Mouse (Mus musculus): ENCODE data around the gene Cd9. TPM values are rescaled to one million over a fixed set of nuclear protein-coding genes. Genes with fewer than 3 reads are reported as not detected.
"Not testable (repeated sequence)": the region's sequence is repeated elsewhere in the genome, so short reads cannot be mapped to it uniquely, and the experiment has no call there.

The Cd9 gene
- total RNA-seq, 2 experiments from 2014 or later = 52.0 to 55.1 TPM

DNA sequence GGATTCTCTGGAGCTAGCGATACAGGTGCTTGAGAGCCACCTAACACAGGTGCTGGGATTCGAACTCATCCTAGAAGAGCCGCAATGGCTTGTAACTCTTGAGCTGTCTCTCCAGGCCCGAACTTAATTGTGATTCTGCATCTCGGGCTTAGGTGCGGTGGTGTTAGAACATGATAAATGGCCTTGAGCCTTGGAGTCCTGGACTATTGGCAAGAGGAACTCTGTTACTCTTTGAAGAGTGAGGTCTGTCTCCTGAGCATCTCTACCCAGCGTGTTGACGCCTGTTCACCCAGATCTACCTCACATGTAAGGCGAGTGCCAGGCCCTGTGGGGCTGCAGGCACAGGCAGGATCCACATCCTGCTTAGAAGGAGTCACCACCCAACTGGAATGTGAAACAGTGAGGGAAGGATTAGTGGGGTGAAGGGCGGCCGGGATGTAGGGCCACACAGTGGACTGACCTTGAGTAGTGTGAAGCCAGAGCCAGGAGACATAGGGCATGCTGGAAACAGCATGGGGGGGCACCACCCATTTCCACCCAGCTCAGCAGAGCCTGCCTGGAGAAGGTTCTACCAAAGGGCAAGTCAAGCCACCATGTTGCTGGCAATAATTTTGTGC is 8.7 kb upstream of the Cd9 start:
- no peak for DNase-seq (ENCODE audit: low spot score in 2 of 2)

GRCm38 (mm10) chr6:125498062-125498461 is 3.5 kb upstream of the Cd9 start:
- DNase-seq (ENCODE audit: low spot score in 2 of 2) = no peak

DNA sequence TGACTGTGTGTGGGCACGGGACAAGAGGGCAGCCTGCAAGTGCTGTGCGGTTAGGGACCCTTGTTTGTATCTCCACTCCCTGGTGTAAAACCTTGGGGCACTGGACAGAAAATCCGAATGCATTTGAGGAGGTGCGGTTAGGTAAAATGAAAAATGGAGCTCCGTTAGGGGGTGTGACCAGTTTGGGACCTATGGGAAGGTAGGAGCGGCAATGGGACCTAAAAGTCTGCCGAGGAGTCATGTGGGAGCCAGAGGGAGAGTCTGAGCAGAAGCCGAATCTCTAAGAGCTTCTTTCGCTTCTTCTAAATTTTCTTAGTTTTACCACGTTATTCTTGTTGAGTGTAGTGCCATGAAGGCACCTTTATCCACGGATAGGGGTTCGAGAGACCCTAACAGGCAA is 1.8 kb upstream of the Cd9 start:
- no peak for DNase-seq (ENCODE audit: low spot score in 2 of 2)

DNA sequence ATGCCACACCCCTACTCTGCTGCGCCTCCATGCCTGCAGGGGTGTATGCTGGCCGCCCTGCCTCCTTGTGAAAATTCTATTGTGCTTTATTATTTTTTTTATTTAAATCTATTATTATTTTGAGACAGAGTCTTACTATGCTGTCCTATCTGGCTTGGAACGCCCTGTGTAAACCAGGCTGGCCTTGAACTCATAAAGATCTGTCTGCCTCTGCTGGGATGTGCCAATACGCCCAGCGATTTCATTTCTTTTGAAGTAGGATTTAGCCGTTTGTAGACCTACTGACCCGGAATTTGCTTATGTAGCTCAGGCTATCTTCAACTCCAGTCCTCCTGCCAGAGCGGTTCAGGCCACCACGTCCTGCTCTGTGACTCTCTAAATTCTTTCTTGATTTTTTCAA is 770 bp upstream of the Cd9 start:
- DNase-seq (ENCODE audit: low spot score in 2 of 2) = no peak

- DNase-seq (ENCODE audit: low spot score in 2 of 2) = no peak
These were observed 1.4 kb downstream of the Cd9 start for GRCm38 (mm10) chr6:125493147-125493546.

DNA sequence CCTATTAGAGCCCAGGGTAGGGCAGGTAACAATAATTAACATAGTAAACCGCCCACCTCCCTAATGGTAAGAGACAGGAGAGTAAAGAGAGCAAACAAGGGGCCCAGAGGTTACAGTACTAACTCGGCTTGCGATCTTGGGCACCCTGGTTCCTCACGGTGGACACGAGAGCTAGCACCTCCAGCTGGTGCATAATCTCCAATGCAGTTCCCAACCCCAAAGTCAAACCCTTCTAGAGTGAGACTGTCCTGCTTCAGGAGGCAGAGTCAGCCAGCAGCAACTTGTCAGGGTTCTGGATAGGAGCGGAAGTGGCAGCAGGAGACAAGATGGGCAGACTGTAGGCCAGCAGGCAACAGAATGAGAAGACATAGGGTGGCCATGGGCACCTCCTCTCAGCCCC is 1.9 kb downstream of the Cd9 start:
- no peak for DNase-seq (ENCODE audit: low spot score in 2 of 2)

DNA sequence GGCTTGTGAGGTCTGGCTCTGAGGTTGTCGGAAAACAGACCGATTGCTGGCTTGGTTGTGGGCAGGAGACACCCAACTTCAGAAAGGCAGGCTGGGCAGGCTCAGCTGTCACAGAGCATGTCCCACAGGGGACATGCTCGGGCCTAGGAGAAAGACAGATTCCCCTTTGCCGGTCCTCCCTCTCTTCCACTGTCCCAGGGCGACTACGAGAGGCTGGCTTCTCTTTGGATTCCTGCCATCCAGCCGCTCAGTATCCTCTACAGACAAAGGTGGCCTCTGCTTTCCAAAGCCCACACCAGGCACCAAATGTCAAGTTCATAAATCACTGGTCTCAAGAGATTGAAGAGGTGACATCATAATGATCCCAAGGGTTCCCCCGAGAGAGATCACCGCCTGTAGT is 2.6 kb downstream of the Cd9 start:
- DNase-seq (ENCODE audit: low spot score in 2 of 2) = no peak

DNA sequence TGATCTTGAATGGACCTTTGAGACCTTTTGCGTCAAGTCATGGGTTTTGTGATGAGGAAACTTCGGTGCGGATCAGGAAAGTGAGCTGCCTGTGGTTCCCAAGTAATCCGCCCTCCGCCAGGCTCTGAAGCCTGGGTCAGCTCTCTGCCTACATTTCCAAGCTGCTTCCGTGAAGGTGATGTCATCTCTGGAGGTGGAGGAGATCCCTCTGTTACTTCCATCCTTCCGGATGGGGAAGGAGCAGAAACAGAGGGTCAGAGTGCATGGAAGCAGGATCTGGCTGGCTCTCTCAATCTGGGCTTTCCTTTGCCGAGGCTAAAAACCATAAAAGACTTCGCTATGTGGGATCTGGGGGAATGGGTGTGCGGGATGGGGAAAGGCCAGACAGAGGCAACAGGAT is 3.2 kb downstream of the Cd9 start:
- no peak for DNase-seq (ENCODE audit: low spot score in 2 of 2)

DNA sequence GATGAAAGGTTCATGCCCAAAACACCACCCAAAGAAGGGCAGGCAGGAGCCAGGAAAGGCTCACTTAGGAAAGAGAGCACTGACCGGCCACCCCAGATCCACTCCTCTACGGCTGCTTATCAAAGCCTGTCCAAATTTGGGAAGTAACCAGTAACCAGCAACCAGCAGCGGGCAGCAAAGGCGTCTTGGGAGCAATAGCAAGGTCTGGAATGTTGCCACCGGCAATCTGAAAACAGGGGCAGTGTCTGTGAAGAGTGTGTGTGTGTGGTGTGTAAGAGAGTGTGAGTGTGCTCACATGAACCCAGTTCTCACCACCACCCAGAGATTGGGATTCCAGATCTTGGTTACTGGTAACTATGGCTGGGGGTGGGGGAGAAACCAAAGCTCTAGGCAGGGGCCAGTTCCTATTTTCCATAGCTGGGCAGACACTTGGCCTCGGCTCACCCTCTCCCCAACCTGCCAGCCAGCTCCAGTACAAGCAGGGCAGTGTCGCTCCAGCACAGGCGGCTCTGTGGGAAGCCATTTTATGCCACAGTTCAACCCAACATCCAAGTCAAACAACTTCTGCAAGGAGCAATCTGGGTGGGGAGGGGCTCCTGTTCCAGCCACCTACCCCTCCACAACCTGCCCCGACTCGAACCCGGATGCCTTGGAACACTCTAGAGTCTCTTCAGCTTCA is 4.6 kb downstream of the Cd9 start:
- DNase-seq (ENCODE audit: low spot score in 2 of 2) = no peak

DNA sequence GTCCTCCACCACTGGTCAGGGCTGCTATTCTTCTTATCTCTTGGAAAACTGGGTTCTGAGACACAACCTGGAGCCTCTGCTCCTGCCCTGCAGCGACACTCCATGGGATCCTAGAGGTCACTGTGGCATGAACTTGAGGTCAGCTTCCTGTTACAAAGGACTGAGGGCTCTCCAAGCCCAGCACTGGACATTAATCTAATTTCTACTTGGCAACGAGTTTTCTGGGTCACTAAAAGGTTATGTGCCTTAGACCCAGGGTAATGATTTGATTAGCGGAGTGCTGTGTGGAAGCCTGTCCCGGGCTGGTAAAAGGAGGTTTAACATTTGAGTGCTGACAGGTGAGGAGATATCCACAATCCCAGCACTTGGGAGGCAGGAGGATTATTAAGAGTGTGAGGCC is 9.0 kb downstream of the Cd9 start:
- DNase-seq (ENCODE audit: low spot score in 2 of 2) = no peak

- no peak for DNase-seq (ENCODE audit: low spot score in 2 of 2)
These were observed 9.9 kb downstream of the Cd9 start for GRCm38 (mm10) chr6:125484721-125485120.

DNA sequence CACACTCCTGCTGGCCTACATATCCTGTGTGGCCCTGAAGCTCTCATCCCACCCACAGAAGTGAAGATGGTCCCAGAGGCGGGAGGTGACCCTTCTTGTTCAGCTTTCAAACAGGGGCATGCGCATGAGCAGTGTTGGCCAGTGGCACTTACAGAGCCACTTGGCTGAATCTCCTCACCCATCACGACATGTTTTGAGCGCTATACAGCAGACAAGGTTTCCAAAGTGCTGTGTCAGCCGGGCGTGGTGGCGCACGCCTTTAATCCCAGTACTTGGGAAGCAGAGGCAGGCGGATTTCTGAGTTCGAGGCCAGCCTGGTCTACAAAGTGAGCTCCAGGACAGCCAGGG is 10.3 kb downstream of the Cd9 start:
- DNase-seq (ENCODE audit: low spot score in 2 of 2) = not testable (repeated sequence)

DNA sequence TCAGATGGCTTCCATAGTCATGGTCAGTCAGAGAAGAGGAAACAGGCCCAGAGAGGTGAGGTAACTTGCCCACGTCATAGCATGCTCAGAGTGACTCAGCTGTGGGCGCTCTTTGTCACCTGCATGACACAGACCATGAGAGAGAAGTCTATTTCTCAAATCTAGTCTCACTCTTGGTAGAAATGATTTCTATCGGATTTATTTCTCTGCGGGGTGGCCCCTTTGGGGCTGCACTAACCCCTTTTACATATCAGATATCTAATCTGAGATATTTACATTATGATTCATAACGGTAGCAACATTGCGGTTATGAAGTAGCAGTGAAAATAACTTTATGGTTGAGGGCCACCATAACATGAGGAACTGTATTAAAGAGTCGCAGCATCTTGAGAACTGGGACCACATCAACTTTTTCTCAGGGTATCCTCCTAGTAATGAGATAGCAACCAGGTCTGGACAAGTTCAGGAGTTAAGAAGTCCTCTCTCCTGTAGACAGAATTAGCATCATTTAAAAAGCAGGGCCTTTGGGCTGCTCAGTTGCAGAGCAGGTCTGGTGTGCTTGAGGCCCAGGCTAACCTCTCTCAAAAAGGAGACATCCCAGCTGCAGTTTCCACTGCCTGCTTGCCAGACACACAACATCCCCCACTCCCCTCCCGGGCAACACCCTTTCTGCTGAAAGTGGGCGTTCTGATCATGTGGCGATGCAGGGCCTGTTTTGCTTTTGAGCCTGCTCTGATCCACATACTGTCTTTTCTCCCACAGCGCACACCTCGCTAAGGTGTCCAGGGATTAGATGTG is 10.9 kb downstream of the Cd9 start:
- DNase-seq (ENCODE audit: low spot score in 2 of 2) = no peak

- DNase-seq (ENCODE audit: low spot score in 2 of 2) = no peak
These were observed 12.2 kb downstream of the Cd9 start for GRCm38 (mm10) chr6:125482427-125482831.

- no peak for DNase-seq (ENCODE audit: low spot score in 2 of 2)
These were observed 12.8 kb downstream of the Cd9 start for GRCm38 (mm10) chr6:125481667-125482390.

DNA sequence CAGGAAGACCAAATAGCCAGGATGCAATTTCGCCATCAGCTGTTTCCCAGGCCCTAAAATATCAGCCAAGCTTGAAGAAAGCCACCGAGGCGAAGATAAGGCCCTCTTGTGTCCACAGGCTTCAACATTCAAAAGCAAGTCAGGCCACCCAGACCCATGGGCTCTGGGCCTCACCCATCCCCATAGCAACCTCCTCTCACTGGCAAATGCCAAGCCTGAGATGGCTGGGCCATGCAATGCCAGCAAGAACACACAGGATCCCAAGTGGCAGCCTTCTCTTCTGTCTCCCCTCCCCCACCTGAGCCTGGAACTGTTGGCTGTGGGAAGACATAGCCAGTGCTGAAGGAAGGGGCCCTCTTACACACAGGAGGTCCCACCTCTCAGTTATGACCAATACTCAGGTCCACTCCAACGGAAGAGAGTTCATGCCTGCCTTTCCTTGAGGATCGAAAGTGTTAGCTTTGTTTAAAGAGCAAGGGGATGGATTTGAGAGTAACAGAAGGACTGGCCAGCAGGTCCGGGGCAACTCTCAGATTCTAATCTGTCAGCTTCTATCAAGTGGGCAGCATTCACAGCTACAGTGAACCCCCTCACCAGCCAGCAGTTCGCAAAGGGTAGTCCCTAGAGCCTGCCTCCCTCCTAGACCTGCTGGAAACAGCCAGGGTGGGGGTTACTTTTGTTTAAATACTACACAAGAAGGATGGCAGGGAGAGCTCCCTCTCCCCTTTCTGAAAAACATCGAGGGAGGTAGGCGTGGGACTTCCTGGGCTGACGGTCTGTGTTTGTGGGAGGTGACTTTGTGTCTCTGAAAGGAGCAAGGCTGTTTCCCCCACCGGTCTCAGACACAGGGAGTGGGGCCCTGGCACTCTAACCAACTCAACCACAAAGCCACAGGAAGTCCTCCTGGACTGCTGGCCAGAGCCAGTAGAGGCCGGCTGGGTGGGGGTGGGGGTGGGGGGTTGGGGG is 13.9 kb downstream of the Cd9 start:
- no peak for DNase-seq (ENCODE audit: low spot score in 2 of 2)

GRCm38 (mm10) chr6:125479359-125479758 is 15.2 kb downstream of the Cd9 start:
- DNase-seq (ENCODE audit: low spot score in 2 of 2) = no peak

DNA sequence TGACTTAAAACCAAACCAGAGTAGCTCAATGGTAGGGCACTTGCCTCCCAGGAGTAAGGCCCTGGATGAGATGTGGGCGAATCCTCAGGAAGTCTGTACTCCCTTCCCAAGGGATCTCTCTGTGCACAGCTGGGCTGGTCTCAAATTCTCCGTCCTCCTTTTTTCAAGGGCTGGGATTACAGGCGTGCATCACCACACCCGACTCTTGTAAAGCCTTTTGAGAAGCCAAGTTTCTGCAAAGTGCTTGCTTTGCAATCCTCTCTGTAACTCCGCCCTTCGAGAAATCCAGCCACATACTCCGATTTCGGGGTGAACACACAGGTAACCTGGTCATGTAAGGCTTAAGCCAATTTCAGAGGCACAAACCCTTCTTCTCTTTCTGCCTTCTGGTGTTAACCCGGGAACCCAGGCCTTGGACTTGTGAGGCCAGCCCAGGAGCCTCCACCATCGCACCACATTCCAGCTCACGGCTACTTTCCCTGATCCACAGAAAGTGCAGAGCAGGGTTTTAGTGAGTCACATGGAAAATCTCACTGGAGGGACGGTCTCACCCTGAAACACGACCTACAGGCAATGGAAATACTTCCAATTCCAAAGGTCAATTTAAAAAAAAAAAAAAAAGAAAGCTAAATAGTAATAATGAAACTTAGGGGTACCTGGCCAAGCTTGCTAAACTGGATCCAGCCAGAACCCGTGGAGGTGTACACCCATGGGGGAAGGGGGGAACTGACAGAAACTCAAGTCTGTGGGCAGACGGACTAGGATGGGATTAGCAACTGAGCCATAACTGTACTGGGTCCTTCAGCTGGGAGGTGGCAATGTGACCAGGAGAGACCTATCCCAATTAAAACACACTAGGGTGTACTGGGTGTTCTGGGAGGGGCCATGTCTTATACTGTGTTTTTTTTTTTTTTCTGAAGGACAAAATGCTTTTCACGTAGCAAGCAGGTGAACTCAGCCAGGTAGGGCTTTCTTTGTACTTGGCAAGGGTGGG is 16.2 kb downstream of the Cd9 start:
- DNase-seq (ENCODE audit: low spot score in 2 of 2) = no peak

GRCm38 (mm10) chr6:125476826-125477589 is 17.6 kb downstream of the Cd9 start:
- DNase-seq (ENCODE audit: low spot score in 2 of 2) = no peak
